Mouse (Mus musculus): Measurements from ENCODE around the gene Sft2d1.

Gene Sft2d1

DNA sequence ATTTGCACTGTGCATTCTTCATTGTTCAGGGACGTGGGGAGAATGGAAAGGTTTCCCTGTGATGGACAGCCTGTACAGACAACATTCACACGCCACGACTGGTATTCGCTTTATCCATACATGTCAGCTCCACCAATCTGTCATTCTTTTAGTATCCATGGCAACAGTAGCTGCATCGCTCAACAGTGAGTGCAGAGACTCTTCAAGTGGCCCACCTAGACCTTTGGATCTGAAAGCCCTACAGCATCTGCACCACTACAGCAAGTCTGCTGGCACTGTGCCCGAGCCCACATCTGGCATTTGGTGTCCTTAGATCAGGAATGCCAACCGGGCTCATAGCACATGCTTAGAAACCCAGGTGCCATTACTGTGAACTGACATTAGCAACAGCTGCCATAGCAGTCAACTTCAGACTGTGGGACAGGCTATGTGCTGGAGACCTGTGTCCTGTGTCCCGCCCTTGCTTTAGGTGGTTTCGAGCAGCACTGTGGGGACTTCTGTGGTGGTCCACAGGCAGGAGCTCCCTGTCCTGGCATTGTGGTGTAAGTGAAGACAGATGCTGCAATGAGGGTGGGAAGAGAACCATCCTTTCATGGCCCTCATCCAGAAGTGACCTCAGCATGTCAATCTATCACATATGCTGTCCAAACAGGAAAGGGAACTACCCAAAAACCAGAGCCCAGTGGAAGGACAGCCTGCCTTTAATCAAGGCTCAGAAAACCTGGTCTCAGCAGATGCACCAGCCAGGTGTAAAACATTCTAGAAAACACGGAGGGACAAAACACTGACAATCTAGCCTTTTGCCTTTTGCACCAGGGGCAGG lies 50.6 kb downstream of the Sft2d1 start:
- no peak for DNase-seq (ENCODE audit: low spot score in 2 of 2)

DNA sequence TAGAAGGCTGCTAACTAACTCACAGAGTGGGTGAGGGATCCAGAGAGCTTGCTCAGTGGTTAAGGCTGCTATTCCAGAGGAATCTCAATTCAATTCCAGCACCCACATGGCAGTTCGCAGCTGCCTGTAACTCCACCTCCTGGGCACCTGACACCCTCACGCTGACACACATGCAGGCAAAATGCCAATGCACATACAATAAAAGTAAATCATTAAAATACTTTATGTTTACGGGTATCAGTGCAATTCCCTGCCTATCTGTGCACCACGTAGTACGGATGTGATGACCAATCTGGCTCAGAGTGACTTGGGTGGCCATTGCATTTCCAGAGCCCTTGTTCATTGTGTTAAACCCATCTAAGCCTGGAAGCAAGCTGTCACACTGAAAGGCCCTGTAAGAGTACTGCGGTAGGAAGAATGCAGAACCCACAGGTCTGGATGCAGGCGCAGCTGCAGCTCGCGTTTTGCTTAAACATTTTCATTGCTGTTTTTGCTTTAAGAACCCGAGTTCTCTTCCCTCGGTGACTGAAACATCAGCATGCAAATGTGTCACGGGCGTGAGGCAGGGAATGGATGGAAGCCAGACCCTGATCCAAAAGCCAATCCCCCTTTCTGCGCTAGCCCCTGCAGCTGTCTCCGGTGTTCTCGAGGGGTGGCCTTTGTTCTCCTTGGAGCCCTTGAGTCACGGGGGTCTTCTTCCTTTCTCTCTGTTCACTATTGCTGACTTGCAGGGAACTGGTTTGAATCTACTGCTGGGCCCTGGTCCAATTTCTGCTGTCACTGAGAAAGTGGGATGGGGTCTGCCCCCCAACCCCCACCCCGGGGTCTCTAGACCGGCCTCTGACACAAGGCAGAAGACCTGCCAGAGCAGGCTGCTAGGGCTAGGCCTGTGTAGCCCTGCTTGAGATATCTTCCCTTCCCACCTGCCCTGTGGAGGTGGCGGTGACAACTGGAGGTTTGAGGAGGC lies 56.9 kb downstream of the Sft2d1 start:
- no peak for DNase-seq (ENCODE audit: low spot score in 2 of 2)

DNA sequence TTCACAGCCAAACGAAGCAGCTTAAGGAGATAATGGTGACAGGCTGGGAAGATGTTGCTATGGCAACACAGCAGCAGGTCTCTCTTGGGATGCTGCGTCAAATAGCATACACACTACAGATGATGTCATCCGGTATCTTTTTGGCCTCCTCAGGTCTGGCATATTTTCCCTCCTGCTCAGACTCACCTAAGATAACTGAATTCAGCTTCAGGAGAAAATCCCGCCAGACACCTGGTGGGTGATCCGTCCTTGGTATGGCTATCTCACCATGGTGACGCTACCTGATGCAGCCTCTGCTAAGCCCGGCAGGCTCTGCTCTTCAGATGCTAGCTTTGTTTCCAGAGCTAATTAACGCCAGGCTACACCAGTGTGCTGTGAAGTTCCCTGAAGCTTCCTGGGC lies 57.7 kb downstream of the Sft2d1 start:
- DNase-seq (ENCODE audit: low spot score in 2 of 2) = no peak

DNA sequence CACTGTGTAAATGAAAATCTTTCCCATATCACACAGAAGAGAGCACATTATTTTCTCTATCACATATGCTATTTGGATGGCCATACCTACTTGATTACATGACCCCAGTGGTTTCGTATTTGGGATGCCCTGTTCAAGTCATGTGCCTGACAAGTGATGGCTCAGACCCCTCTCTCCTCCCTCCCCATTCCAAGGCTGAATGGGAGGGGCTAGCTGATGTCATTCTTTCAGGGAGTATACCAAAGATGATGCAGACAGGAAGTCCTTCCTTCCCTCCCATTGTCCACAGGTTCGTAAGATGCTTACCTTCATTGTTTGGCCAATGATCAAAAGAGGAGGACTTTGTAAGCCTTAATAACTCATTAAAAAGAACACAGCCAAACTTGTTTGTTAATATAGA lies 58.3 kb downstream of the Sft2d1 start:
- no peak for DNase-seq (ENCODE audit: low spot score in 2 of 2)

DNA sequence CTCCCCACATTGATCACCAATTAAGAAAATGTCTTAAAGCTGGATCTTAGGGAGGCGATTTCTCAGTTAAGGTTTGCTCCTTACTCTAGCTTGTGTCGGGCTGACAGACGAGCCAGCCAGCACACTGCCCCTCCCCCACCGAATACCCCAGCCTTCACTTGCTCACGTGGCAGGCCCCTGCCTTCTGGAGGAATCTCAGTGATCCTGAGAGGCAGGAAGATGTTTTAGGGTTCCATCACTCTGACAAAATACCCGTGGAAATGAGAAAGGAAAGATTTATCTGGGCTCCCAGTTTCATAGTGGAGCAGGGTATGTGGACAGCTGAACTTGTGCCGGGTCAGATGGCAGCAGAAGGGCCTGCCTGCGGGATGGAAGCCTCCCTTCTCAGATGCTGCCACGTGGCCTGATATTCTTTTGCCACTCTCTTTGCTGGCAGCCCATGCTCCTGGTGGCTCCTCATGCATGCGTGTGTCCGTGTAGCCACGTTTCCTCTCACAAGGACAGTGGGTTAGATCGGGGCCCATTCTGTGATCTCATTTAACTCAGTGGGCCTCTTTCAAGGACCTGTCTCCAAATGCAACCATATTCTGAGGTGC lies 59.8 kb downstream of the Sft2d1 start:
- no peak for DNase-seq (ENCODE audit: low spot score in 2 of 2)

DNA sequence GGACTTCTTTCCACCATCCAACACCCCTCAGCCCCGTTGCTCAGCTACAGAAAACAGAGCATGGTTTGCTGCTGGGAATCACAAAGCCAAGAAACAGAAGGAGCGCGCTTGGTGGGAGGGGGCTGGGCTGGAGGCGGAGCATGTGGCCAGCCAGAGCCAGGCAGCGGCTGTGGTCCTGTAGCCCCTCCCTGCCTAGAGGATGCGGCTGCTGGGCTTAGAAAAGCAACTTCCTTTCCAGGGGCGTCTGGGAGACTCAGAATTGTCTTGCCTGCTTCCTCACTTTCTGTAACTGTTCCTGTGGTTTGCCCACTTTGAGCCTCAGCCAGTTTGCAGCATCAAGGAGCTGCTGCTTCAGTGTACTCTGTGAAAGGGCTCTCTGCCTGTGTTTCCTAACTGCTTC lies 60.9 kb downstream of the Sft2d1 start:
- DNase-seq (ENCODE audit: low spot score in 2 of 2) = peak; percentile 68 to 75

DNA sequence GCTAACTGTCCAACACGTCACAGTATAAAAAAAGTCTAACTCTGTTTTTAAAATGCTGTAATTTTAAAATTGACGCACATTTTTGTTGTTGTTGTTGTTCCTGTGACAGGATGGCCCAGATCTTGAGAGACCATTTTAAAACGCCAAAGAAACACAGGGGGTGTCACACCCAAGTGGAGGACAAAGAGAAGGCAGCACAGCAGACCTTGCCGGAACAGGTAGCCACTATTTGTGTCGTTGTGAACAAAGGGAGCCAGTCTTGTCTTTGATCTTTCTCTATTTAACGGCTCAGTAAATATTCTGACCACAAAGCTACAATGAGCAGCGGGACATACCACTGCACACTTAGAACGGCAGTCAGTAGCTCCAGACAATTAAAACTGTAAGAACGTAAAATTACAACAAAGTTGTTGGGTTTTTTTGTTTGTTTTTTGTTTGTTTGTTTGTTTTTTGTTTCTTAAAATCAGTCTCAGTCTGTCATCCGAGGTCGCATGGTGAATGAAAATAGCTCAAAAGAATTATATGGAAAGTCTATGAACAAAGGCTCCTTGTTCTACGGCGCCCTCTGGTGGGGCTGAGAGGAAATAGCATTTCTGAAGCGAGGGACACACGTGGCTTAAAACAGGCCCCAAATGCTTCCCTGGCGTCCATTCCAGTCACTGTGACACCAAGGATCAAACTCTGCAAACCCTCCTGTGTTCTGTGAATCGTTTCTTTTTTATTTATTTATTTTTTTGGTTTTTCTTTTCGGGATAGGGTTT lies 61.6 kb downstream of the Sft2d1 start:
- DNase-seq (ENCODE audit: low spot score in 2 of 2) = peak; percentile 70 to 83
